Mouse (Mus musculus) ES-E14 (cell line): ENCODE measurements around the gene Tgoln1. TPM values are rescaled to one million over a fixed set of nuclear protein-coding genes. Genes with fewer than 3 reads are reported as not detected.
A peak's percentile ranks its signal among the peaks of the same experiment; 100 is the strongest.

Experiments used
- DNase-seq: peaks from one replicate; pipeline ENCODE4 v3.0.0-alpha.2; 2013; ENCODE audit warnings: low read depth, low spot score
- H3K27ac ChIP-seq: 2 replicates; pipeline ENCODE4 v1.5.1; 2012; ENCODE audit warnings: low read depth, mild to moderate bottlenecking, low read length, moderate library complexity, mixed read lengths; ENCODE audit not compliant: poor library complexity, insufficient read depth, severe bottlenecking
- H3K36me3 ChIP-seq: 2 replicates; pipeline ENCODE4 v1.6.1; 2012; ENCODE audit warnings: mild to moderate bottlenecking, low read length, moderate library complexity, mixed read lengths; ENCODE audit not compliant: control insufficient read depth, poor library complexity, insufficient read depth, severe bottlenecking
- H3K4me1 ChIP-seq, 2 experiments: fragments of 150-350 bp in 1 of 2; sonication (generic) in 1 of 2; 2 replicates each; pipeline ENCODE4 v1.6.1; 2012; ENCODE audit warnings: low read length in 2 of 2, mild to moderate bottlenecking in 1 of 2, mixed read lengths in 1 of 2; ENCODE audit not compliant: control insufficient read depth in 2 of 2, insufficient read depth in 2 of 2, poor library complexity in 1 of 2
- H3K4me3 ChIP-seq, 2 experiments: fragments of 150-350 bp in 1 of 2; sonication (generic) in 1 of 2; 2 replicates each; pipeline ENCODE4 v1.5.1; 2012; ENCODE audit warnings: low read length in 2 of 2, low read depth in 1 of 2, mild to moderate bottlenecking in 1 of 2, mixed read lengths in 1 of 2; ENCODE audit not compliant: insufficient read depth in 1 of 2, poor library complexity in 1 of 2, severe bottlenecking in 1 of 2
- H3K9ac ChIP-seq: 2 replicates; pipeline ENCODE4 v1.6.1; 2012; ENCODE audit warnings: low read depth, mild to moderate bottlenecking, low read length, mixed read lengths; ENCODE audit not compliant: poor library complexity, insufficient read depth, severe bottlenecking
- H3K9me3 ChIP-seq: fragments of 150-350 bp; sonication (generic); 2 replicates; pipeline ENCODE4 v1.6.1; 2012; ENCODE audit warnings: low read depth, mild to moderate bottlenecking, low read length; ENCODE audit not compliant: control insufficient read depth, insufficient read depth
- CHD2 ChIP-seq: IDR thresholded peaks from 2 replicates; pipeline ENCODE4 v1.6.1; 2014; ENCODE audit warnings: mild to moderate bottlenecking, low read depth, low read length, inconsistent platforms
- HCFC1 ChIP-seq: IDR thresholded peaks from 2 replicates; pipeline ENCODE4 v1.6.1; 2012; ENCODE audit warnings: low read length, inconsistent platforms, borderline replicate concordance; ENCODE audit not compliant: insufficient read depth
- MAFK ChIP-seq: IDR thresholded peaks from 2 replicates; pipeline ENCODE4 v1.6.1; 2014; ENCODE audit warnings: mild to moderate bottlenecking, low read depth, low read length, inconsistent platforms; ENCODE audit not compliant: insufficient read depth
- ZC3H11A ChIP-seq: IDR thresholded peaks from 2 replicates; pipeline ENCODE4 v1.6.1; 2012; ENCODE audit warnings: low read depth, mild to moderate bottlenecking, inconsistent platforms, low read length, borderline replicate concordance
- ZNF384 ChIP-seq: IDR thresholded peaks from 2 replicates; pipeline ENCODE4 v1.6.1; 2012; ENCODE audit warnings: low read depth, low read length, inconsistent platforms
- in situ Hi-C, 2 experiments: fragments of 600-800 bp; cut with MboI; formaldehyde crosslinking; loops; one replicate each; pipeline ENCODE4 v1.15.1; 2025; ENCODE audit warnings: low sequenced_read_pairs in 2 of 2, inconsistent platforms in 1 of 2; ENCODE audit not compliant: unreplicated experiment in 2 of 2
- total RNA-seq: library from RNA; depleted of rRNA; stranded (reverse); fragments of 300-350 nt; gene quantifications from 2 replicates; pipeline ENCODE4 v1.2.3, GENCODE M21; 2012

Gene Tgoln1
- total RNA-seq, 1 experiment = 57.7 TPM

DNA sequence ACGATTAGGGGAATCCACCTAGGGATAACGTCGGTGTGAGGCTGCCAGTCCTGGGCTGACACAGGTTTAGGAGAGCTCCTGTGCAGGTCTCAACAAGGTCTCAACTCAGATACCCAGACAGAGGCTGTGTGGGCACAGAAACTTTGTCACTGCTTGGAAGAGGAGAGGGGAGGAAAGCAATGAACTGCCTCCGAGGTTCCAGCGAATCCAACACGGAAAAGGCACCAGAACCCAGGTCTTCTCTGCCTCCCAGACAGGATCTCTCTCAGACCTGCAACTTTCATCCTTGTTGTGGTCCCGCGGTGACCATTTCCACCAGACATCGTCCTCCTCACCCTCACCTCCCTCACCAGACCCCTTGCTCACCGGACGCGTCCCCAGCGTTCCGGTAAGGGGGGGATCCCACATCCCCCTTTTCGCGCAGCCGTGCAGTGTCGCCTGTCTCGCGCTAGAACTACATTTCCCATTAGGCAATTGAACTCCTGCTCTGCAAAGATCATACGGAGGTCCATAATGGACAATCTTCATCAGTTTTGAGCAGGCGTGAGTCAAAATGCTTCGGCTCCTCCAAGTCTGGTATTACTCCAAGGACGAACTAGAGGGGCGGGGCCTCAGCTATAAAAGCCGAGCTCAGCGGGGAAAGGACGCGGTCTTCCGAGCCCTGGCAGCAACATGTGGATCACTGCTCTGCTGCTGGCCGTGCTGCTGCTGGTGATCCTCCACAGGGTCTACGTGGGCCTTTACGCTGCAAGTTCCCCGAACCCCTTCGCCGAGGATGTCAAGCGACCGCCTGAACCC lies 18.6 kb downstream of the Tgoln1 start, which contains the start of the genes Elmod3 and Retsat:
TSS of gene Elmod3 (minus strand) at position 458 of the 798 bp plus-strand sequence.
TSS of gene Retsat (plus strand) at position 520 of the 798 bp plus-strand sequence.
- TF ChIP-seq MAFK (no peak), HCFC1 (peak; percentile 99)
- peaks cover 0 to 2% of the 10 kb centered on the region in 2 experiments; a peak in 1 of 4 replicates for H3K4me1 ChIP-seq
- in situ Hi-C loops = no loop called here

DNA sequence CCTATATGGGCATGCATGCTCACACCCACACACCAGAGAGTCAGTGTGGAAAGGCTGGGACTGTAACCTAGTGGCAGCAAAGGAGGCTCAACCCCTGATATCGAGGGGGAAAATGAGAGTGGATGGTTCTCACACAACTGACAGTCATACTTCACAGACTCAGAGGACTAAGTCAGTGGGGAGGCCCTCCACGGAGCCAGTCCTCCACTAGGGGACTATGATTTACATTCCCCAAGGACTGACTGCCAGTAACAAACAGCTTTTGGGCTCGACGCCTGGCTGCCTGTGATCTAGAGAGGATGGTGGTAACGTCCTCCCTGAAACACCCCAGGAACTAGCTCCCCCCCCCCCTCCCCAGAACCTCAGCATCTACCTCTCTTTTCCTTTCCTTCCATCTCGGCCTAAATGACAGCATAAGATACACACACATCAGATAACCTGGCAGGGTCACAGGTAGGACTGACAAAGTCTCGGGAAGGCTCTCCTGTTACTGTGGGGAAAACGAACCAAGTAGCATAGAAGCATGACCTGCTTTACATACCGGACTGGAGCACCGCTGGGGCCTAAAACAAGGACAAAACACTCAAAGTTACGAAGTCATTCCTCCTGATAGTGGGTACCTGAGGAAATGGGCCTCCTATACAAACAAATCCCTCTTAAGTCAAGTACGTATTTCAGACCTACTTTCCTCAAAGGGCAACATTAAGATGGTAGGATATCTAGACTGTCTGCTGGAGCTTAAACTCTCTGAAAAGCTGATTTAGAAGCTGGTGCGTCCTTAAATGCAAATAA lies 19.5 kb downstream of the Tgoln1 start:
- DNase-seq = no peak
- TF ChIP-seq CHD2 = no peak
- TF ChIP-seq MAFK = no peak
- no peak for TF ChIP-seq HCFC1
- no peak for TF ChIP-seq ZC3H11A
- TF ChIP-seq ZNF384 = no peak
- in situ Hi-C loops = no loop called here

More for the DNA sequence above, 18.6 kb downstream of the Tgoln1 start, which contains the start of the genes Elmod3 and Retsat:
- Histone ChIP-seq H3K4me3 (peak within 1 kb of the TSS; percentile 64 to 89), H3K36me3 (no peaks in the 10 kb centered on the region), H3K9ac (peak within 1 kb of the TSS; percentile 81), H3K27ac (no peak within 1 kb of the TSS), H3K9me3 (no peaks in the 10 kb centered on the region)
- DNase-seq = peak; percentile 95

DNA sequence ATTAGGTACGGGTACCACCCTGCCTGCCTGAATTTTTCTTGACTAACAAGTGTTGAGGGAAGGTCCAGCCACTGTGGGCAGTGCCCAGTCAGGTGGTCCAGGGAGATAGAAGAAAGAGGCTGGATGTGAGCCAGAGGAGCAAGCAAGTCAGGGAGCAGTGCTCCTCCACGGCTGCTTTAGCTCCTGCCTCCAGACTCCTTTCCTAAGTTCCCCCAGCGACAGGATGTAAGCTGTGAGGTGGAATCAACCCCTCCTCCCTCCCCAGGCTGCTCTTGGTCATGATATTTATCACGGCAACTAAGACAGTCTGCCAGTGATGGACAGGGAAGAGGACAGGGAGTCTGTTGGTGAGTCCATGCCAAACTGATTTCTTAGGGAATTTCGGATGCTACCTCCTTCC lies 22.9 kb downstream of the Tgoln1 start:
- H3K9ac ChIP-seq = no peak overlapping the region
- no peak overlapping the region for H3K27ac ChIP-seq
- in situ Hi-C loops = no loop called here
- H3K36me3 ChIP-seq = no peaks in the 10 kb centered on the region
- H3K4me3 ChIP-seq = no peak overlapping the region
- DNase-seq = no peak
- TF ChIP-seq CHD2 (no peak), MAFK (no peak), ZNF384 (no peak), ZC3H11A (no peak), HCFC1 (no peak)
- H3K4me1 ChIP-seq = no peaks in the 10 kb centered on the region; a peak in 1 of 4 replicates
- H3K9me3 ChIP-seq = no peaks in the 10 kb centered on the region

More for the DNA sequence above, 19.5 kb downstream of the Tgoln1 start:
- Histone ChIP-seq H3K9me3 (no peaks in the 10 kb centered on the region), H3K4me1 (peaks cover 0 to 2% of the 10 kb centered on the region in 2 experiments; a peak in 1 of 4 replicates), H3K9ac (peak overlapping the region; percentile 36; the same call in 1 of the 2 replicates), H3K4me3 (peak overlapping the region; percentile 64 to 89; a peak in 3 of 4 replicates), H3K27ac (no peak overlapping the region), H3K36me3 (no peaks in the 10 kb centered on the region)

DNA sequence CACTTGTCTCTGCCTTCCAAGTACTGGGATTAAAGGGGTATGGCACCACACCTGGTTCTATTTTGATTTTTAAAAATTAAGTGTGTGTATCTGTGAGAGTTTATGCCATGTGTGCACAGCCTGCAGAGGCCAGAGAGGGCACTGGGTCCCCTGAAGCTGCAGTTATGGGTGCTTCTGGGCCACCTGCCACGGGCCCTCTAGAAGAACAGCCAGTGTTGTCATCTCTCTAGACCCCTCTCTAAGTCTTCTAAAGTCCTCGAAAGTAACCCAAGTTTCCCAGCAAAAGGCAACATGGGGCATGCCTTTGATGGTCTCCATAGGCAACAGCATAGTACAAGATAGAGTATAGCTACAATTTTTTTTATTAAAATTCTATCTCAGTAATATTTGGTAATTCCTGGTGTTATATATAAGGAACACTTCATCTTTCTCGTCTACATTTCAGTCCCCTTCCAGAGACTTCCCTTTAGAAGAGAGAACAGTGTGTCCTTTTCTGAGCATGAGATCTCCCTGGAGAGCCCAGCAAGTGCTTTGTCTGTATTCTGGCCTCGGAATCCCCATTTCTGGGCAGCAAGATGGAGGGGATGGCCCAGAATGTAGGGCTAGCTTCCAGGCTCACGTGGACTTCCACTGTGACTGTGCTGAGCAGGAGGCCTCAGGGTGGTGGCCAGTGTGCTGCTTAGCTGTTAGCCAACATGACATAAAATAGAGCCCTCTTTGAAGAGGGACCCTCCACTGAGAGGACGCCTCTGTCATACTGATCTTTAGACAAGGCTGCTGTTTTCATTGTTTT lies 23.6 kb downstream of the Tgoln1 start:
- Histone ChIP-seq H3K27ac (no peak overlapping the region), H3K4me3 (no peak overlapping the region), H3K4me1 (no peaks in the 10 kb centered on the region), H3K9me3 (no peaks in the 10 kb centered on the region), H3K9ac (no peak overlapping the region), H3K36me3 (no peaks in the 10 kb centered on the region)
- TF ChIP-seq ZC3H11A (no peak), MAFK (no peak), ZNF384 (no peak), HCFC1 (no peak), CHD2 (no peak)
- in situ Hi-C loops = no loop called here
- no peak for DNase-seq
